Mouse (Mus musculus) hindbrain, postnatal 0 days (tissue): ENCODE data around the gene Syngr3. TPM values are rescaled to one million over a fixed set of nuclear protein-coding genes. Genes with fewer than 3 reads are reported as not detected.

Experiments used
- ATAC-seq: fragments of 200-750 bp; cut with Nextera tagmentation; 2 replicates; pipeline ENCODE4 v1.8.0; 2017; ENCODE audit warnings: mild to moderate bottlenecking, moderate TSS enrichment, moderate library complexity
- DNase-seq: peaks from one replicate; pipeline ENCODE4 v3.0.0-alpha.2; 2015; ENCODE audit warnings: low spot score
- H3K27ac ChIP-seq: fragments of 300-500 bp; sonication (generic); 2 replicates; pipeline ENCODE4 v1.5.1; 2014; ENCODE audit warnings: mild to moderate bottlenecking
- H3K27me3 ChIP-seq: fragments of 300-500 bp; sonication (generic); 2 replicates; pipeline ENCODE4 v1.6.1; 2014; ENCODE audit warnings: low read length, mixed read lengths; ENCODE audit not compliant: insufficient read depth
- H3K36me3 ChIP-seq: fragments of 300-500 bp; sonication (generic); 2 replicates; pipeline ENCODE4 v1.6.1; 2014; ENCODE audit warnings: low read length, mixed read lengths; ENCODE audit not compliant: insufficient read depth
- H3K4me1 ChIP-seq: fragments of 300-500 bp; sonication (generic); 2 replicates; pipeline ENCODE4 v1.6.1; 2014; ENCODE audit warnings: antibody characterized with exemption, low read length, mixed read lengths; ENCODE audit not compliant: insufficient read depth
- H3K4me2 ChIP-seq: fragments of 300-500 bp; sonication (generic); 2 replicates; pipeline ENCODE4 v1.6.1; 2014; ENCODE audit warnings: low read depth, mild to moderate bottlenecking, low read length, moderate library complexity, mixed read lengths
- H3K4me3 ChIP-seq: fragments of 300-500 bp; sonication (generic); 2 replicates; pipeline ENCODE4 v1.5.1; 2014; ENCODE audit warnings: low read length
- H3K9ac ChIP-seq: fragments of 300-500 bp; sonication (generic); replicated peaks from 2 replicates; pipeline ENCODE4 v1.6.1; 2014; ENCODE audit warnings: mild to moderate bottlenecking, low read length, moderate library complexity, mixed read lengths
- H3K9me3 ChIP-seq: fragments of 300-500 bp; sonication (generic); 2 replicates; pipeline ENCODE4 v1.6.1; 2016; ENCODE audit warnings: low read length, mixed read lengths
- CTCF ChIP-seq: IDR thresholded peaks from 2 replicates; pipeline ENCODE4 v1.5.1; 2016; ENCODE audit warnings: antibody characterized with exemption, control low read depth, low read depth
- WGBS: fragments of 180-500 bp; shearing (Covaris S2); extraction: QIAGEN DNeasy Blood & Tissue Kit; methylation state at CpG from one replicate; pipeline ENCODE4 v1.1.7; 2014; 5-methylcytosine and 5-hydroxymethylcytosine counted together
- polyA plus RNA-seq: library from polyadenylated mRNA; unstranded; fragments of >200 nt; fragmentation: Nextera tagmentation; extraction: Ambion mirVana; gene quantifications from 2 replicates; pipeline ENCODE4 v1.2.1, GENCODE M21; 2015
- total RNA-seq: library from RNA; depleted of rRNA; stranded (reverse); fragments of >200 nt; gene quantifications from 2 replicates; pipeline ENCODE4 v1.2.3, GENCODE M21; 2014

The Syngr3 gene
- total and polyA plus RNA-seq, 2 experiments from 2014 or later: 294 to 331 TPM

DNA sequence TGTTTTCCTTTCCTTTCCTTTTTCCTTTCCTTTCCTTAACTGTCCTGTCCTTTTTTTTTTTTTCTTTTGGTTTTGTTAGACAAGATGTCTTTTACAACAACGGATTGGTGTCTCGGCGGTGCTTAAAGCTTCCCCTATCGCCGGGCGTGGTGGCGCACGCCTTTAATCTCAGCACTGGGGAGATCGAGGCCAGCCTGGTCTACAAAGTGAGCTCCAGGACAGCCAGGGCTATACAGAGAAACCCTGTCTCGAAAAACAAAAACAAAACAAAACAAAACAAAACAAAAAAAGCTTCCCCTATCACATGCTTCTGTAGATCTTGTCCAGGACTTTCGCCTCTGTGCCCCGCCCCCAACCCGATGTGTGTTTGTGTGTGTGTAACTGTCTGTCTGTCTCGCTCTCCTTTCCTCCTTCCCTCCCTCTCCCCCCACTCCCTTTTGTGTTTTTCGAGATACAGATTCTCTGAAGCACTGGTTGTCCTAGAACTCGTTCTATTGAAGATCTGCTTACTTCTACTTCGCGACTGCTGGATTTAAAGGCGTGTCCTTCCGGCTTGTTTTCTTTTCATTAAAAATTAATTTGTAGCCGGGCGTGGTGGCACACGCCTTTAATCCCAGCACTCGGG is 18.2 kb upstream of the Syngr3 start:
- WGBS: 7% methylated on average over 24 of the region's 24 CpGs
- H3K27ac ChIP-seq: peak overlapping the region; percentile 78
- no peak for DNase-seq

DNA sequence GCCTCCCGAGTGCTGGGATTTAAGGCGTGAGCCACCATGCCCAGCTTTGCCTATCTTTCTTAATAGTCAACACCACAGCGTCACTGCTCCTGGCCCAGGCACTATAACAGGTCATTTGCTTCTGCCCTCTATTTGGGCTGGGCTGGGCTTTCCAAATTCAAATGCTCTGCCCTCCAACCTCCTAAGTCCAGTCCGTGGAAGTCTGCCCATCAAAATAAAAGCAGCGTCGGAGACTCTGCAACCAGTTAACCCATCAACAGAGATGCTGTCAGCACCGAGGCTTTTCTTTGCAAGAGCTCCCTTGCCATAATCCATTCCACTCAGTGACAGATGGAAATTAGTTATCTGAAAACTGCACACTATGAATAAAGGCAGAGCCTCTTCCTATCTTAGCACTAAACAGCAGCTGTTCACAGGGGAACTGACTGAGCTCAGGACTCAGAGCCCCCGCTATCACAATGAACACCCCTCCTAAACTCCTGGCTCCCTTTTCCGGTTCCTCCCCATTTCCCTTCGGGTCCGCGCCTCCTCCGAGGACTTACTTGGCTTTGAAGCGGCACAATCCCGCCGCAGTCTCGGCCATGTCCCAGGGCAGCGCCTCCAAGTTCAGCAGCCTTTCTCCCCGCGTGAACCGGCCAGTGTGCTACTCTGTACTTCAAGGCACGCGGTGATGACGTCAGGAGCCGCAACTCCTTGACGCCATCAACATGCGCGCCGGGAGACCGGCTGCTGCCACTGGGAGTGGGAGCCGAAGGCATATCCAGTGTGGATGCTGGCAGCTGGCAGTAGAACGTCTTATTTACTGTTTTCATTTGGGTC is 17.4 kb upstream of the Syngr3 start, which contains the start of gene Tbl3:
TSS of gene Tbl3 (minus strand) at position 679 of the 819 bp plus-strand sequence.
- peak; percentile 93 for ATAC-seq
- Histone ChIP-seq H3K27me3 (no peaks in the 10 kb centered on the region), H3K9me3 (no peaks in the 10 kb centered on the region), H3K4me2 (peak within 1 kb of the TSS; percentile 70), H3K4me3 (peak within 1 kb of the TSS; percentile 72), H3K27ac (peak within 1 kb of the TSS; percentile 78), H3K36me3 (peaks cover 19% of the 10 kb centered on the region), H3K4me1 (peaks cover 3% of the 10 kb centered on the region; the same call in 1 of the 2 replicates), H3K9ac (peak within 1 kb of the TSS; percentile 66)
- DNase-seq: peak; percentile 98
- no peak for TF ChIP-seq CTCF
- WGBS: 4% methylated on average over 32 of the region's 32 CpGs

More for the DNA sequence above, 18.2 kb upstream of the Syngr3 start:
- ATAC-seq: peak; percentile 68; the same call in 1 of the 2 replicates
- H3K4me1 ChIP-seq: peaks cover 3% of the 10 kb centered on the region; the same call in 1 of the 2 replicates
- H3K9ac ChIP-seq: peak overlapping the region; percentile 66
- H3K4me2 ChIP-seq: peak overlapping the region; percentile 70
- no peak for TF ChIP-seq CTCF
- H3K36me3 ChIP-seq: peaks cover 17% of the 10 kb centered on the region
- peak overlapping the region; percentile 72 for H3K4me3 ChIP-seq
- H3K27me3 ChIP-seq: no peaks in the 10 kb centered on the region
- H3K9me3 ChIP-seq: no peaks in the 10 kb centered on the region

DNA sequence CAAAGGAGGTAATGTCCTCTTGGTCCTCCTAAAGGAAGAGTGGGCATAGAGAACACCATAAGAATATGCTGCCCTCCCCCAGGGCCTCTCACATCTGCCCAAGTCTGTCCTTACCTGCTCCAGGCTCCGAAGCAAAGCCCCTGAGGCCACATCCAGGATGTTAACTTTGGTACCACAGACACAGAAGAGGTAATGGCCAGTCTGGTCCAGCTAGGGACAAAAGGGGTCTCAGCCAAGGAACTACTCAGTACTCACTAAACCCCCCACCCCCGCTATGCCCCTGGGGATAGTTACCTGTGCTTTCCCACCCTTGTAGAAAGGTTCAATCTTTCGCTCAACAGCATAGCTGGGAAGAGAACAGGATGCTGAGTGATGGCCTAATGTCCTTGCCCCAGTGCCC is 16.1 kb upstream of the Syngr3 start:
- Histone ChIP-seq H3K4me3 (no peak overlapping the region), H3K9me3 (no peaks in the 10 kb centered on the region), H3K36me3 (peaks cover 32% of the 10 kb centered on the region), H3K4me1 (peaks cover 3% of the 10 kb centered on the region; the same call in 1 of the 2 replicates), H3K27ac (no peak overlapping the region), H3K4me2 (no peak overlapping the region), H3K9ac (no peak overlapping the region), H3K27me3 (no peaks in the 10 kb centered on the region)
- ATAC-seq (no peak), DNase-seq (no peak)
- WGBS: 93% methylated on average over 3 of the region's 3 CpGs
- TF ChIP-seq CTCF: no peak

DNA sequence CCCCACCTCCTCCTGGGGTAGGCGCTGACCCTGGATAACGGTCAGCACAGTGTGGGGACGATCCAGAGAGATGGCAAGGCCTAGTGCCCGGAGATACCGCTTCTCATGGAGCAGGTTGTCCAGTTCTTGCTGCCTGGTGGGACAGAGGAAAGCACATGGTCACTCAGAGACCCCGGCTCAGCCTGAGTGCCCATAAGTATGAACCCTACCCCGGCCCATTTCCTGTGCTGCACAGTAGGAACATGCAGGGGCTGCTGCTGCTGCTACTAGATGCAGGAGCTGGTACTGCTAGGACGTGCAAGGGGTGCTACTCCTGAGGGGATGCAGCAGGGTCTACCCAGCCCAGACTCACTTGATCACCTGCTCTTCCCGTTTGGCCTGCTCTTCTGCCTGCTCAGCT is 11.5 kb upstream of the Syngr3 start:
- H3K9me3 ChIP-seq: no peaks in the 10 kb centered on the region
- H3K4me1 ChIP-seq: peaks cover 5% of the 10 kb centered on the region
- no peak overlapping the region for H3K9ac ChIP-seq
- no peaks in the 10 kb centered on the region for H3K27me3 ChIP-seq
- no peak overlapping the region for H3K27ac ChIP-seq
- H3K4me3 ChIP-seq: no peak overlapping the region
- peaks cover 45% of the 10 kb centered on the region for H3K36me3 ChIP-seq
- TF ChIP-seq CTCF: no peak
- ATAC-seq (no peak), DNase-seq (no peak)
- H3K4me2 ChIP-seq: no peak overlapping the region
- WGBS: 89% methylated on average over 9 of the region's 9 CpGs

DNA sequence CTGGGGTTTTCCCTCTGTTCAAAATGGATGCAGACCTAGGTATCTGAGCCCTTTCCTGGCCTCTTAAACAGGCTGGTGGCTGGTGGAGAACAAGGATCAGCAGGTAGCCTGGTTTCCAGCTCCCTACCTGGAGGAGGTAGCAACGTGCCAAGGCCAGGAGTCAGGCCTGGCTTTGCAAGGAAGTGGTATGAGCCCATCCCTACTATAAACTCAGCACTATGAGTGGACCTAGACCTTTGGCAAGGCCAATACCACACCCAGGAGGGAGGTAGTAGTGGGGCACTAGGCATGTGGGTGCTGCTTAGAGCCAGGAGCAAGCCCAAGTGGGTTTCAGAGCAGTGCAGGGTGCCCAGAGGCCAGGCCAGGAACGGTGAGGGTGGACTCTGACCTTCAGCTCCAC is 9.7 kb upstream of the Syngr3 start:
- H3K9me3 ChIP-seq: no peaks in the 10 kb centered on the region
- ATAC-seq (no peak), DNase-seq (no peak)
- peaks cover 5% of the 10 kb centered on the region for H3K4me1 ChIP-seq
- H3K27ac ChIP-seq: no peak overlapping the region
- no peak overlapping the region for H3K9ac ChIP-seq
- H3K4me3 ChIP-seq: no peak overlapping the region
- H3K36me3 ChIP-seq: peaks cover 35% of the 10 kb centered on the region
- WGBS: 70% methylated on average over 2 of the region's 2 CpGs
- no peak overlapping the region for H3K4me2 ChIP-seq
- TF ChIP-seq CTCF: no peak
- no peaks in the 10 kb centered on the region for H3K27me3 ChIP-seq

DNA sequence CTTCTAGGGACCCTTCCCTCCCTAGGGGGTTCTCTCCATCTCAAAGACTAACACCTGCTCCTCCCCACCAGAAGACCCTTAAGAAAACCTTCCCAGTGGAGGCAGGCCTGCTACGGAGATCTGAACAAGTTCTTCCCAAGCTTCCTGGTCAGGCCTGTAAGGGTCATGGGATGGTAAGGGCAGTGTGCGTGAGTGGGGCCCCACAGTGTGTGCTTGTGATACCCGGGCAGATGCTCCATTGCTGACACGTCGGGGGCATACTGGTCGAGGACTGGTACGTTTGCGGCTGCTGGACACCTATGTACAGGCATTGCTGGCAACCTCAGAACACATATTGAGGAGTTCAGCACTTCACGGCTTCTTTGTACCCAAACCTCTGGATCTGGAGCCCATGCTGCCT is 9.0 kb upstream of the Syngr3 start:
- Histone ChIP-seq H3K9me3 (no peaks in the 10 kb centered on the region), H3K4me1 (peaks cover 5% of the 10 kb centered on the region), H3K36me3 (peaks cover 28% of the 10 kb centered on the region), H3K9ac (no peak overlapping the region), H3K4me3 (no peak overlapping the region), H3K27me3 (no peaks in the 10 kb centered on the region), H3K27ac (no peak overlapping the region), H3K4me2 (no peak overlapping the region)
- 63% methylated on average over 9 of the region's 9 CpGs for WGBS
- no peak for TF ChIP-seq CTCF
- no peak for DNase-seq
- ATAC-seq: no peak
